Mouse (Mus musculus): ENCODE measurements at regions not wholly inside any gene's neighbourhood (a gene's known extent, or its start where the extent isn't known, plus 50 kb on each side); places are given as distances from the start of the nearest gene placed in this dataset.

DNA sequence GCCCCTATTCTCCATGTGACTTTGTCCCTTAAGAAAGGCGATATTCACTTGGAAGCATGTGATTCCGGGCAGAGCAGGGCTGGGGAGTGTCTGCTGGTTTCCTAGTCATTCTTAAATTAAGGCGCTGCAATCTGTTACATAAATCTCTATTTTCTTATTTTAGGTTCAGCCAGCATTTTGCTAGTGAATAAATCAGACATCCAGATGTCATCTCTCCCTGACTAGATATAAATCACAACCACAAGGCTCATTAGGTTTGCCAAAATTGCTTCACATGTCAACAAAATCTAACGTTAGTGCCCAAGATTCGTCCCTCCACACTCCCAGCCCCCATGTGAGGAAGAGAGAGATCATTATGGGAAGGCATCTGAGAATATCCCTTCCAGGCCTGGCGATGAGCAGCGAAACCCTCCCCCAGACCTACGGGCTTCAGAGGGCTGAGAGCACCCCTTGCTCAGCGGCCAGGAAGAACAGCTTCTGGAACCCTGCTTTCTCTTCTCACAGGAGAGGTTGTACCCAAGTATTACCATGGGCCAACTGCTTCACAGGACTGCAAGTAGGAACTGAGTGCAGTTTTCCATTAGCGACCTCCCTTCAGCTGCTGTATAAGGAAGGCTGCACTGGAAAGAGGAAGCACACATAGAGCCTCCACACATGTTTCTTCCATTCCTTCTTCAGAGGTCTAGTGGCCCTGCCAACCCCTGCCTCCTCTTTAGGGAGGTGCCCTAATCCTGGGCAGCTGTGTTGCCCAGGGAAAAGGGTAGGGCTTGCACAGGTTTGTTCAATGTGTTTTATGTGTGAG, 250.5 kb downstream of the Hivep2 start:
- no peak for ATAC-seq (ENCODE audit: low FRiP score, low read depth)
- peaks cover 5% of the 10 kb centered on the region; the same call in 1 of the 2 replicates for H3K4me1 ChIP-seq
- no peak overlapping the region for H3K4me2 ChIP-seq (replicated peaks)
- peaks cover 3% of the 10 kb centered on the region; the same call in 1 of the 2 replicates for H3K9me3 ChIP-seq
- H3K4me3 ChIP-seq = no peak overlapping the region
- 81% methylated on average over 10 of the region's 10 CpGs for WGBS
- H3K9ac ChIP-seq = no peak overlapping the region
- no peak overlapping the region for H3K27ac ChIP-seq
- no peaks in the 10 kb centered on the region for H3K36me3 ChIP-seq
- no peaks in the 10 kb centered on the region for H3K27me3 ChIP-seq

DNA sequence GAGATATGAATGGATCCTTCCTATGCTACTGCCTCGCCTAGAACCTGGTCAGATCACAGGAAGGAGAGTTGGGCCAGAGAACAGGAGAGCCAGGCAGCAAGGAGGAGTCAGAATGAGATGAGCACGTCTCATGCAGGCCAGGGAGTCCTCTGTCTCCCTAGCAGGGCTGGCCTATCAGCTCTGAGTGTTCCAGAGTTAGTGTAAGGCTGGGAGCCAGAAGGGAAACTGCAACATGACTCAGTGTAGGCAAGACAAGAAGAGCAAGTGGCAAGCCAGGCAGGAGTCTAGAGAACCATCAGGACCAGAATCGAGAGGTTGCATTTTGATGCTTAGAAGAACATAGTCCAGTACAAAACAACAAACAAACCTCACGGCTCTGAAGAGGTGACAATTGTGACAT, 249.6 kb downstream of the Hivep2 start:
- Histone ChIP-seq H3K4me3 (no peak overlapping the region), H3K4me2 (replicated peaks) (no peak overlapping the region), H3K9me3 (peaks cover 3% of the 10 kb centered on the region; the same call in 1 of the 2 replicates), H3K4me1 (peaks cover 5% of the 10 kb centered on the region; the same call in 1 of the 2 replicates), H3K27ac (no peak overlapping the region), H3K36me3 (no peaks in the 10 kb centered on the region), H3K27me3 (no peaks in the 10 kb centered on the region), H3K9ac (no peak overlapping the region)
- ATAC-seq (ENCODE audit: low FRiP score, low read depth) = no peak
- 78% methylated on average over 4 of the region's 4 CpGs for WGBS

DNA sequence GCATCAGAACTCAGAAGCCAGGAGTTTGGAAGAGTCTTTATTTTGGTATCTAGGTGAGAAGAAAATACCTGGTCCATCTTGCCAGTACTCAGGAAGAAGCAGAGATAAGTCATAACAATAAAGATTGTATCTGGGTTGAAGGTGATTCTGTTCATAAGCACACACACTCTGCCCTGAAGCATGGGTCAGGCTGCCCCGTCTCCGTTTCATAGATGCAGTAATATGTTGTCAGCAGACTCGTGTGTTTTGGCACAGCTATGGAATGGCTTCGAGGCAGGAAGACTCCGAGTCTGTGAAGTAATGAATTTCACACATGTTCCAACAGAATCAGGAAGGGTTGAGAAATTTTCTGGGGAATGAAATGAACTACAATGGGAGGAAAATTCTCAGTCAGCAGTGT, 247.7 kb downstream of the Hivep2 start:
- WGBS = 63% methylated on average over 5 of the region's 5 CpGs
- H3K4me2 ChIP-seq (replicated peaks) = no peak overlapping the region
- H3K27me3 ChIP-seq = no peaks in the 10 kb centered on the region
- H3K9ac ChIP-seq = no peak overlapping the region
- no peak for ATAC-seq (ENCODE audit: low FRiP score, low read depth)
- no peak overlapping the region for H3K4me3 ChIP-seq
- H3K36me3 ChIP-seq = no peaks in the 10 kb centered on the region
- H3K9me3 ChIP-seq = peaks cover 3% of the 10 kb centered on the region; the same call in 1 of the 2 replicates
- no peak overlapping the region for H3K27ac ChIP-seq
- peaks cover 5% of the 10 kb centered on the region; the same call in 1 of the 2 replicates for H3K4me1 ChIP-seq

DNA sequence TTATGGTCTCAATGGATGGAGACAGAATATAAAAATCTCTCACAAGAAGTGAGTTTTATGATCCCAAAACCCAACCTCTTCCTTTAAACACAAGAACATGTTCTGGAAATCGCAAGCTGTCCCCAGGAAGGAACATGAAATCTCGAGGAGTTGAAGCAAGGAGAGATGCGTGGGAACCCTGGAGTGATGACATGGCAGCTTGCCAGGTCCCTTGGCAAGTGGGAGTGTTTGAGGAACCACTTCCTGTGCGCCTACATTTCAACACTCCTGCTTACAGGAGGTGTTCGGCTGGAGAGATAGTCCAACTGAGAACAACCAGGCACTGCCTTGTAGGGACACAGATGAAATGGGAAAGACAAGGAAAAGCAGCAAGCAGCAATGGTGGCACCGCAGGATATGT, 246.1 kb downstream of the Hivep2 start:
- no peak overlapping the region for H3K4me2 ChIP-seq (replicated peaks)
- H3K9me3 ChIP-seq = no peaks in the 10 kb centered on the region
- no peak overlapping the region for H3K9ac ChIP-seq
- H3K27ac ChIP-seq = no peak overlapping the region
- WGBS = 58% methylated on average over 6 of the region's 6 CpGs
- no peaks in the 10 kb centered on the region for H3K27me3 ChIP-seq
- ATAC-seq (ENCODE audit: low FRiP score, low read depth) = no peak
- H3K36me3 ChIP-seq = no peaks in the 10 kb centered on the region
- no peak overlapping the region for H3K4me3 ChIP-seq
- peaks cover 5% of the 10 kb centered on the region; the same call in 1 of the 2 replicates for H3K4me1 ChIP-seq

DNA sequence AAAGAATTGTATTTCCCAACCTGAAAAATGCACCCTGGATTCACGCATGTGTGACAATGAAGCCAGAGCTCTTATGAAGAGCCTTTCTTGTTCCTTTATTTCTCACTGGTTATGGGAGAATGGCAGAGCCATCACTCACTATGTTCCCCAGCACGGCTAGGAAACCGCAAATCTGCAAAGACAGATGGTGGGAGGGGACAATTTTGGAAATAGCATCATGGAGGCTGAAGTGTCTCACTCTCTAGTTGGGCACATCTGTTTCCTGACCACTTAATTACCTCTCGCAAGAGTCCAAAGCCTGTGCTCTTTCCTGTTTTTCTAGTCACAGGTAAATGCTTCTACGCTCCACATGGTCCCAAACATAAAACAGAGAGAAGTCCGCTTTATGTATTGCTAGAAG, 245.6 kb downstream of the Hivep2 start:
- Histone ChIP-seq H3K27ac (no peak overlapping the region), H3K4me2 (replicated peaks) (no peak overlapping the region), H3K4me3 (no peak overlapping the region), H3K27me3 (no peaks in the 10 kb centered on the region), H3K36me3 (no peaks in the 10 kb centered on the region), H3K9ac (no peak overlapping the region), H3K4me1 (peaks cover 5% of the 10 kb centered on the region; the same call in 1 of the 2 replicates), H3K9me3 (no peaks in the 10 kb centered on the region)
- WGBS = 58% methylated on average over 6 of the region's 6 CpGs
- ATAC-seq (ENCODE audit: low FRiP score, low read depth) = no peak

DNA sequence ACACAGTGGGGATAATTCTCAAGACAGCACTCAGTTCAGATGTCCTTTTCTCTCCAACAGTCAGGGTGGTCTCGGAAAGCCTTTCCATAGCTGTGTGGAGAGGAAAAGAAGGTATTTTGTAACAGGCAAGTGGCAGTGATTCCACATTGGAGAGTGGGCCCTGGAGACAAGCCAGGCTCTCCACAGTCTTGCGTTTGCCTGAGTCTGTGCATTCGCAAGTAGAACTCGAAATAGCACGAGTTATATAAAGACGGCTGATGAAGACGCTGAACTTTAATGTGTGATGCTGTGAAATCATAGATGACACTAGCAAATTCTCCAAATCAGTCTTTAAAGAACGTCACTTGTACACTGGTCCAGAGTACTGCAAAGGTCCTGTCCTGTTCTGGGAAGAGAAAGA, 244.6 kb downstream of the Hivep2 start:
- no peaks in the 10 kb centered on the region for H3K36me3 ChIP-seq
- no peak overlapping the region for H3K4me2 ChIP-seq (replicated peaks)
- H3K9ac ChIP-seq = no peak overlapping the region
- ATAC-seq (ENCODE audit: low FRiP score, low read depth) = no peak
- H3K4me3 ChIP-seq = no peak overlapping the region
- H3K4me1 ChIP-seq = peaks cover 5% of the 10 kb centered on the region; the same call in 1 of the 2 replicates
- no peaks in the 10 kb centered on the region for H3K9me3 ChIP-seq
- 82% methylated on average over 8 of the region's 8 CpGs for WGBS
- no peaks in the 10 kb centered on the region for H3K27me3 ChIP-seq
- no peak overlapping the region for H3K27ac ChIP-seq

DNA sequence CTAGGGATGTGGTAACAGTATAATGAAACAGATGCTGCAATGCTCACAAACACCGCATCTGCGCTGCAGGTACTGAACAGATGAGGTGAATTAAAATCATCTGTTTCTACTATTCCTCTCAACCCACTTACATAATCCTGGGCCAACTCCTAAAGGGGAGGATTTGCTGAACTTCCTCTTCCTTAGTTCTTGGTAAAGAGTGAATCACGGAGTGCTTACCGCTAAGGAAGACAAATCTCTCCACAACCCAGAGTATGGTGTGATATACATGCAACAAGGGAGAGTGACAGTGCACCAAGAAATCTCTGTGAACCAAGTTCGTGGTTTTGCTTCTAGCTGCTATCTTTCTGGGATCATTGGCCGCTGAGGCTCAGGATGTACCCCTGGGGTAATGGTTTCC, 244.2 kb downstream of the Hivep2 start:
- H3K9me3 ChIP-seq = no peaks in the 10 kb centered on the region
- H3K9ac ChIP-seq = no peak overlapping the region
- H3K4me2 ChIP-seq (replicated peaks) = no peak overlapping the region
- H3K36me3 ChIP-seq = no peaks in the 10 kb centered on the region
- ATAC-seq (ENCODE audit: low FRiP score, low read depth) = no peak
- H3K27me3 ChIP-seq = no peaks in the 10 kb centered on the region
- H3K4me1 ChIP-seq = peaks cover 5% of the 10 kb centered on the region; the same call in 1 of the 2 replicates
- WGBS = 61% methylated on average over 6 of the region's 6 CpGs
- H3K27ac ChIP-seq = no peak overlapping the region
- H3K4me3 ChIP-seq = no peak overlapping the region

DNA sequence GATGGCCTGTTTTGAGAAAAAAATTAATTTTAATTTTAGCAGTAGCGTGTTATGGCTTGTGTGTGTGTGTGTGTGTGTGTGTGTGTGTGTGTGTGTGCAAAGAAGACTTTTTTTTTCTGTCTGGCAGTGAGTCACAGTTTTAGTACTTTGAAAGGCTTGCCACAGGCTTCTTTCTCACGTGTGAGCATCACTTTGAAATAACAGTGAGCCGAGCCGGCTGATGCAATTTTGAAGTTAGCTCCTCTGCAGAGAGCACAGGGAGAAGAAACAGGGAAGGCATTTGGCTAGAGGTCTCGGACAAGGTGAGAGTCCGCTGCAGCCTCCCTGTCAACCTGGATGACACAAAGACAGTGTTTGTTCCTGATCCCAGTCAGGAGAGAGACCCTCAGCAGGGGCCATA, 242.3 kb downstream of the Hivep2 start:
- no peaks in the 10 kb centered on the region for H3K36me3 ChIP-seq
- H3K27ac ChIP-seq = no peak overlapping the region
- no peaks in the 10 kb centered on the region for H3K27me3 ChIP-seq
- H3K4me3 ChIP-seq = no peak overlapping the region
- ATAC-seq (ENCODE audit: low FRiP score, low read depth) = no peak
- H3K9ac ChIP-seq = no peak overlapping the region
- WGBS = 60% methylated on average over 6 of the region's 6 CpGs
- peaks cover 5% of the 10 kb centered on the region; the same call in 1 of the 2 replicates for H3K4me1 ChIP-seq
- no peak overlapping the region for H3K4me2 ChIP-seq (replicated peaks)
- H3K9me3 ChIP-seq = no peaks in the 10 kb centered on the region

DNA sequence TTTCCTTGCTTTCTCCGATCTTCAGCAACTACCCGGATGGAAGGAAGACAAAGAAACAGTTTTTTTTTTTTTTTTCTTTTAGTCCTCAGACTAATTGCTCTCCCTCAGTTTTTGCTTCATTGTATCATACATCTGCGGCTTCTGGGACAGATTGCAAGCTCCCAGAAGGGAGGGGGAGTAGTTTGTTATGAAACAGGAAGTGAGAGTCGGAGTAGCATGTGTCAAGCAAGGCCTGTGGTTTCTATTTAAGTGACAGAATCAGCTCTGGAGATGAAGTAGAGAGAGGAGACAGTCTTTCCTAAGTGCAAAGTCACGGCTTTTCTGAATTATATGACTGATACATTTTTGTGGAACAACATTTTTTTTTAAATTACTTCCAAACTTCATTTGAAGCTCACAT, 241.7 kb downstream of the Hivep2 start:
- ATAC-seq (ENCODE audit: low FRiP score, low read depth) = no peak
- WGBS = 65% methylated on average over 5 of the region's 5 CpGs

DNA sequence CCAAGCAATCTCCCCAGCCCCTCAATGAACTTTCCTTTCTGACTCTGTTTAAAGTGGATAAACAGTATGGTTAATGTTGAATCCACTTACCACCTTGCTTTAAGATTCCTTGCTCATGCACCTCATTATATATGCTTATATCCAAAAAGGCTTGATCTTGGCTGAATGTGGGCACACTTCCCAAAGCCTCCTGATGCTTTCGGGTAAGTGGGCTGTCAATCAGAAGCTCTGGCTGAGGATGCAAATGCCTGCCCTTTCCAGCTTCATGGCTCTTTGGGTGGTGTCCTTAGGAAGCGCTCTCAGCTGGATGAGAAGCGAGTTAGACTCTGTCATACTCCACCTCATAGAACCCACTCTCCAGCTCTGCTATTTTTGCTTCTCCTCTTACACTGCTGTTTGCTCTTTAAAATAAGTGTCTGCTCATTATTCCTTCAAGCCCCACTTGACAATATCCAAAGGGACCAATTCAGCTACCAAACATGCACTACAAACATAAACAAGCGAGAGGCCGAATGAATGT, 241.2 kb downstream of the Hivep2 start:
- H3K36me3 ChIP-seq = no peaks in the 10 kb centered on the region
- no peak overlapping the region for H3K4me3 ChIP-seq
- WGBS = 80% methylated on average over 5 of the region's 5 CpGs
- H3K9me3 ChIP-seq = no peaks in the 10 kb centered on the region
- H3K9ac ChIP-seq = no peak overlapping the region
- no peak overlapping the region for H3K4me2 ChIP-seq (replicated peaks)
- no peak overlapping the region for H3K27ac ChIP-seq
- no peaks in the 10 kb centered on the region for H3K27me3 ChIP-seq
- ATAC-seq (ENCODE audit: low FRiP score, low read depth) = no peak
- peaks cover 3% of the 10 kb centered on the region; the same call in 1 of the 2 replicates for H3K4me1 ChIP-seq

More for the DNA sequence above, 241.7 kb downstream of the Hivep2 start:
- H3K27ac ChIP-seq = no peak overlapping the region
- H3K4me3 ChIP-seq = no peak overlapping the region
- no peaks in the 10 kb centered on the region for H3K36me3 ChIP-seq
- H3K27me3 ChIP-seq = no peaks in the 10 kb centered on the region
- no peak overlapping the region for H3K9ac ChIP-seq
- H3K9me3 ChIP-seq = no peaks in the 10 kb centered on the region
- H3K4me2 ChIP-seq (replicated peaks) = no peak overlapping the region
- peaks cover 5% of the 10 kb centered on the region; the same call in 1 of the 2 replicates for H3K4me1 ChIP-seq
